In genomic region chrX:7187455-7188310, GRCm38 (mm10) we compare ENCODE assay signal across 8 mouse cellular contexts.
DNase-seq lines count a peak whose midpoint lies in the region; ATAC-seq lines count a peak whose summit lies in the region.

No protein-coding gene starts in this region.

- no peaks in the 10 kb centered on the region for H3K9me3 ChIP-seq in hindbrain, embryonic 13.5 days
- no peaks in the 10 kb centered on the region for H3K9me3 ChIP-seq in limb, embryonic 15.5 days
- H3K9me3 ChIP-seq in stomach, embryonic 16.5 days (replicated peaks; ENCODE audit: control insufficient read depth, low read length) = no peaks in the 10 kb centered on the region

- H3K9ac ChIP-seq in hindbrain, embryonic 13.5 days = peak overlapping the region; percentile 72
- H3K9ac ChIP-seq in limb, embryonic 15.5 days = no peak overlapping the region
- H3K9ac ChIP-seq in stomach, embryonic 16.5 days (ENCODE audit: low read length) = peak overlapping the region; percentile 60

- peak overlapping the region; percentile 92 for H3K27ac ChIP-seq in hindbrain, embryonic 13.5 days
- H3K27ac ChIP-seq in limb, embryonic 15.5 days = peak overlapping the region; percentile 74
- peak overlapping the region; percentile 77 for H3K27ac ChIP-seq in stomach, embryonic 16.5 days (ENCODE audit: low read length)

- 0 out of 2 replicates have a peak, but pooled peaks cover 3% of the 10 kb centered on the region for H3K36me3 ChIP-seq in hindbrain, embryonic 13.5 days
- no peaks in the 10 kb centered on the region for H3K36me3 ChIP-seq in limb, embryonic 15.5 days
- H3K36me3 ChIP-seq in stomach, embryonic 16.5 days (ENCODE audit: control insufficient read depth, insufficient read depth, low read length) = no peaks in the 10 kb centered on the region

- WGBS in hindbrain, embryonic 13.5 days = 33% methylated on average over 10 of the region's 10 CpGs
- WGBS in limb, embryonic 15.5 days = 31% methylated on average over 10 of the region's 10 CpGs
- 36% methylated on average over 10 of the region's 10 CpGs for WGBS in stomach, embryonic 16.5 days

- ATAC-seq in cerebellum, adult (ENCODE audit: insufficient number of reproducible peaks, low FRiP score, low TSS enrichment) = no peak
- peak; percentile 53; the same call in 1 of the 2 replicates for ATAC-seq in hindbrain, embryonic 13.5 days (ENCODE audit: low FRiP score)
- ATAC-seq in limb, embryonic 15.5 days (ENCODE audit: insufficient number of reproducible peaks, low FRiP score, low TSS enrichment, low read depth) = no peak
- peak; percentile 83; the same call in 1 of the 2 replicates for ATAC-seq in stomach, embryonic 16.5 days (ENCODE audit: insufficient read depth, low FRiP score)

- H3K4me3 ChIP-seq in hindbrain, embryonic 13.5 days = peak overlapping the region; percentile 44
- H3K4me3 ChIP-seq in limb, embryonic 15.5 days = peak overlapping the region; percentile 33
- peak overlapping the region; percentile 46 for H3K4me3 ChIP-seq in stomach, embryonic 16.5 days (replicated peaks; ENCODE audit: low read length)

- H3K27me3 ChIP-seq in hindbrain, embryonic 13.5 days = no peaks in the 10 kb centered on the region
- no peaks in the 10 kb centered on the region for H3K27me3 ChIP-seq in limb, embryonic 15.5 days
- no peaks in the 10 kb centered on the region for H3K27me3 ChIP-seq in stomach, embryonic 16.5 days (ENCODE audit: control insufficient read depth, insufficient read depth, low read length)

- peak overlapping the region; percentile 53 for H3K4me2 ChIP-seq in hindbrain, embryonic 13.5 days
- H3K4me2 ChIP-seq in limb, embryonic 15.5 days = peak overlapping the region; percentile 41
- H3K4me2 ChIP-seq in stomach, embryonic 16.5 days (ENCODE audit: low read depth, low read length) = peak overlapping the region; percentile 53

- peak; percentile 3 for DNase-seq in cerebellum, adult 11-12 months
- peak; percentile 10 for DNase-seq in right cerebral cortex, postnatal 25 days
- no peak for DNase-seq in right cerebral cortex, postnatal 14 days
- no peak for DNase-seq in lung, postnatal 25 days (ENCODE audit: low spot score)

- peaks cover 4% of the 10 kb centered on the region; the same call in 1 of the 2 replicates for H3K4me1 ChIP-seq in hindbrain, embryonic 13.5 days (replicated peaks)
- no peaks in the 10 kb centered on the region for H3K4me1 ChIP-seq in limb, embryonic 15.5 days
- H3K4me1 ChIP-seq in stomach, embryonic 16.5 days (ENCODE audit: control insufficient read depth, insufficient read depth, low read length) = no peaks in the 10 kb centered on the region

Comparison
In these comparisons a context has a peak if more than half of its experiments do, and no peak if none do; other contexts are left out.
1. DNase-seq: peak in cerebellum, adult 11-12 months (single experiment) and right cerebral cortex, postnatal 25 days (single experiment); none in right cerebral cortex, postnatal 14 days (single experiment) and lung, postnatal 25 days (single experiment).
2. ATAC-seq: peak in hindbrain, embryonic 13.5 days (single experiment) and stomach, embryonic 16.5 days (single experiment); none in cerebellum, adult (single experiment) and limb, embryonic 15.5 days (single experiment).
3. Peak in every context shown above with its lines, with median percentiles within 50 percentile points of each other: H3K27ac ChIP-seq, H3K4me2 ChIP-seq and H3K4me3 ChIP-seq.